Mouse (Mus musculus) cerebellum, adult (tissue): ENCODE measurements around the gene Tmem81.
A peak's percentile ranks its signal among the peaks of the same experiment; 100 is the strongest.

ENCODE experiments used
- ATAC-seq: cut with Nextera tagmentation; 2 replicates; pipeline ENCODE4 v1.9.2; 2017; ENCODE audit warnings: mild to moderate bottlenecking, moderate library complexity, mixed read lengths; ENCODE audit not compliant: insufficient number of reproducible peaks, low FRiP score, low TSS enrichment

Tmem81 gene

DNA sequence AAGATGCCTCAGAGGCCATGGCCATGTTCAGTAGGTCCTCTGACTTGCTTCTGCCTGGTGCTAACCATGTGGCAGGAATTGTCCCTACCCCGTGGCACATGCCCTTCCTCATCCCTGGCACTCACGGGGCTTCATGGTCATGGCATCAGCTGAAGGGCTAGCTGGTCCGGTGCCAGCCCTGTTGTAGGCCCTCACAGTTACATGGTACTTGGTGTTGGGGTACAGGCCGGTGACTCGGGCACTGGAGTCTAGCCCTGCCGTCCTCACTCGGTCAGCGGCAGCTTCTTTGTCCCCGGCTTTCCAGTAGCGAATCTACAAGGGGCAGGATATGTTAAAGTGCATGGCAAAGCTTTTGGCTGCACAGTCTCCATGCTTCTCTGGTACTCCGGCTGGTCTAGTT is 10.7 kb downstream of the Tmem81 start:
- ATAC-seq, result no peak

DNA sequence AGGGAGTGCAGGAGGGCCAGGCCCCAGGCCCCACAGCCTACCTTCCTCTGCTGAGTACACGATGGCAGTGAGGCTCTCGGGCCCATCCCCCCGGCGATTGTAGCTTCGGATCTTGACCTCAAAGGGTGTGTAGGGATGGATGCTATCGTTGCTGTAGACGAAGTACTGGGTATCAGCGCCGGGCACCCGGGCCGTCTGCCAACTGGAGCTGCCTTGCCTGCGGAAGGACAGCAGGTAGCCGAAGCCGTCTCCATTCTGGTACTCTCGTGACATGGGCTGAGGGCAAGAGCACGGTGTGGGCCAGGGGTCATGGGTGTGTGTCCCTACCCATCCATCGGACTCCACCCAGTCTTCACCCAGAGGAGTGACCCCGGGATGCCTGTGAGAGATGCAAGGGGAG is 12.6 kb downstream of the Tmem81 start:
- peak; percentile 31; the same call in 1 of the 2 replicates for ATAC-seq

DNA sequence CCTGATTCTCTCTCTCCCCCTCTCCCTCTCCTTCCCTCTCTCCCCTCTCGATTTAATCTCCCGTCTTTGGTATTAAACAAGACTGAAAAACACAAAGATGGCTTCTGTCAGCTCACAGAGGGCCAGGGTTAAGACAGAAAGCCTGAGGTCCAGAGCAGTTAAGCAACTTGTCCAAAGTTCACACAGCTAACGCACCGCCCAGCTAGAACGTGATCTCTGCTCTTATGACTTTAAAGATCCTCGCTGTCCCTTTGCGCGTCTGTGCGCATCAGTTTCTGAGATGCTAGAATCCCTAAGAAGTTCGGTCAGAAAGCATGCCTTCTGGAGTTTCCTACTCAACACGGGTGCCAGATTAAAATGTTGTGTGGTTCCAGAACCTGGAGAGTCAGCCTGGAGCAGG is 13.7 kb downstream of the Tmem81 start:
- ATAC-seq, result no peak

DNA sequence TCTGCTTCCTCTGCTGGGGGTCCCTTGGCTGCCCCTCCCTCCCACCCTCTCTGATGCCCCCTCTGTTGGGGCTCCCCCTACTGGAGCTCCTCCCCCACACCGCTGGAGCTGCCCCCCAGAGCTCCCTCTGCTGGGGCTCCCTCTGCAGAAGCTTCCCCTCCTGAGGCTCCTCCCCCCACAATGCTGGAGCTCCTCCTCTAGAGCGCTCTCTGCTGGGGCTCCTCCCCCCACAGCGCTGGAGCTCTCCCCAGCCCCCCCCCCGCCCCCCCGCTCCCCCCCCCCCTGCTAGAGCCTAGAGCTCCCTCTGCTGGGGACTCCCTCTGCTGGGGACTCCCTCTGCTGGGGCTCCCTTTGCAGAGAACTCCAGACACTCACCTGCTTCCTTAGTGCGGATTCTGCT is 14.7 kb downstream of the Tmem81 start:
- ATAC-seq, result no peak

DNA sequence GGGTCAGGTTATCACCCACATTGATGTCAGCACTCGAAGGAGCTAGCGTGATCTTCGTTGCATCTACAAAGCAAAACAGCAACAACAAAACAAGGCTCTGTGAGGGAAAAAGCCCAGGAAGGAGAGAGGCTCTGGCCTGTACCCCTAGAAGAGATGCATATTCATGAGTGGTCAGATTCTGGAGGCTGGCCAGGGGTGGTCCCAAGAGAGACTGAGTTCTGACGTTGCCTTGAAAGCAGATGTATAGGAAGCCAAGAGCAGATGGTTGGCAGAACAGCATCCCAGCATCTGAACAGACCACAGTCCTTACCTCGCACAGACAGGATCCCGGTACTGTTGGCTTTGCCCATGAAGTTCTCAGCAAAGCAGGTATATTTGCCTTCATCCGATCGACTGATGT is 17.0 kb downstream of the Tmem81 start:
- no peak for ATAC-seq

DNA sequence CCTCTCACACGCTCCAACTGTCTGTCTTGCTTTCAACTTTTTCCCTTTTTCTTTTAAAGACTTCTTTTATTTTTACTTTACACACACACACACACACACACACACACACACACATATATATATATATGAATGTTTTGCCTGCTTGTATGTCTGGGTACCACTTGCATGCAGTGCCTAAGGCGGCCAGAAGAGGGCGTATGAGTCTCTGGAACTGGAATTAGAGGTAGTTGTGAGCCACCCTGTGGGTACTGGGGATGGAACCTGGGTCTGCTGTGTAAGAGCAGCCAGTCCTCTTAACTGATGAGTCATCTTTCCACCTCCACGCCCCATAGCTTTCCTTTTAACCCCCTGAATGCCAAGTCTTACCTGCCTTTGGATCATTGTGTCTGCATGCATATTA is 17.9 kb downstream of the Tmem81 start:
- ATAC-seq, result no peak

DNA sequence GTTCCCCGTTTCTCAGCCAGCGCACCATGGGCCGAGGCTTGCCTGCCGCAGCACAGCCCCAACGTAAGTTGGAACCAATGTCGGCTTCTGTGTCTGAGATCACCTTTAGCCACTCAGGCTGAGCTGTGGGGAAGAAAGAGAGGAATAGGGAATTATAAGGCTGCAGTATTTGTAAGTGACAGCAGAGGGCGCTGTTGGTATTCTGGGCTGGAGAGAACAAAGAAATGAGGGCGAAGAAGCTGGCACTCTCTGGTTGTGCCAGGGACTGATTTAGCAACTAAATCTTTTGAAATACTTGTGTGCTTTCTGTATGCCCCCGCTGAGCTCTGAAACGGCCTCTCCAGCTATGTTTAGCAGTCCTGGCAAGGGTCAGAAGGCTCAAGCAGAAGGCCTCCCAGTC is 19.8 kb downstream of the Tmem81 start:
- ATAC-seq, result peak; percentile 42; the same call in 1 of the 2 replicates

DNA sequence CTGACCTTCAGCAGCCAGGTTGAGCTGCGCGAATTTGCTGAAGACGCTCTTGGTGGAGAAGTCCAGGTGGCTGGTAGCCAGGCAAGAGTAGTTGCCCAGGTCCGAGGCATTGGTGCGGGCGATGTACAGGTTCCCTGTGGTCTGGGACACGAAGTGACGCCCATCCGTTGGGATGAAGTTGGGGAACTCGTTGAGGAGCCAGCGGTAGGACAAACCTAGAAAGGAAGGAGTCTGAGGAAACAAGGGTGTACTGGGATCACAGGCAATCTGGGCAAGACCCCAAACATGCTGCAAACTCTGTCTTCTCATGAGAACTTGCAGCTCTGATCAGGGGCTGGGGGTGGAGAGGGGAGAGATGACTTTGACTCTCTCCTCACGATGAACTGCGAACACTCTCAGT is 22.0 kb downstream of the Tmem81 start:
- no peak for ATAC-seq

DNA sequence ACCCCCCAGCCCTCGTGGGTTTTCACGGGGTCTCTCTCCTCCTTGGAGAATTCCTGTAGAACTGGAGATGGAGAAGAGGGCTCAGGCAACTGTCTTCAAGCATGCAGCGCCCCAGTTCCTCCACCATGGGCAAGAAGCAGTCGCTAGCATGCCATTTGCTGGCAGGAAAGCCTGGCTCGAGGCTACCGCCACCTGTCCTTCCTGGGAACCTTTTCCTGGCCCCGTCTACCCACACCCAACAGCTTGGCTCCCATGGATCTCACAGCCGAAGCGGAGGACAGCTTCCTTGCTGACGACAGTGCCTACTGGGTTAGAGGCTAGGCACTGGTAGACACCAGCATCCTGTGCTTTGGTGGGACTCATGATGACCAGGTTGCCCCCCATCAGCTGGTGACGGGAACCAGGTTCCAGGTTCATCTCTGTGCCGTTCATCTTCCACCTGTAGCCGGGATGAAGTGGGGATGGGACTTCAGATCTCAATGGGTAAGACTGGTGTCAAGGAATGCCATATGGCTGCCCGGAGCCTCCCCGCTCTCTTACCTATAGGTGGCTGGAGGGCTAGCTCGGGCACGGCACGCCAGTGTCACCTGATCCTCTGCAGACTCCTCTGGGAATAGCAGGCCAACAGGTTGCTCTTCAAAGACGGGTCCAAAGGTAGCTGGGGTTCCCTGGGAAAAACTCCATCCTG is 22.8 kb downstream of the Tmem81 start:
- ATAC-seq, result peak; percentile 80

DNA sequence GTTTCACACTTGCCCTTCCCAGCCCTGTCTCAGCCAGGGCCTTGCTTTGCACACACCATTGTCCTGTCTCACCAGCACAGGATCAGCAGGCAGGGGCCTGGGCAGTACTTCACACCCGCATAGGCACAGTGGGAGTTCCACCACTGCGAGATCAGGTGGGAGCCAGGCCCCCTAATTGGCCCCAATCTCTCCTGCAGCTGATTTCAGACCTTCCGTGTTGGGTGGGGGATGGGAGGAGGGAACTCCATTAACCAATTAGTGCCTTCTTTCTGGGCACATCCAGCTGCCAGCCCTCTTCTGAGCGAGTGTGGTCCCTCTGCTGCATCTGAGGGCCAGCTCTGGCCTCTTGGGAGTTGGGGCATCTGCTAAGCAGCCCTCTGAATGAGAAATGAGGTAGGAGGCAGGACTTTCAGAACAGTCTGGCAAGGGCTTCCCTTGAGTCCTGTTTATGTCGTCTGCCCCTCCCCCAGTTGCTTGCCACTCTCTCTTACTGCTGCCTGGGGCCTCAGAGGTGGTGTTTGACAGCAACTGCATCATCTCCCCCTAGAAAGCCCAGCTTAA is 24.7 kb downstream of the Tmem81 start:
- no peak for ATAC-seq

DNA sequence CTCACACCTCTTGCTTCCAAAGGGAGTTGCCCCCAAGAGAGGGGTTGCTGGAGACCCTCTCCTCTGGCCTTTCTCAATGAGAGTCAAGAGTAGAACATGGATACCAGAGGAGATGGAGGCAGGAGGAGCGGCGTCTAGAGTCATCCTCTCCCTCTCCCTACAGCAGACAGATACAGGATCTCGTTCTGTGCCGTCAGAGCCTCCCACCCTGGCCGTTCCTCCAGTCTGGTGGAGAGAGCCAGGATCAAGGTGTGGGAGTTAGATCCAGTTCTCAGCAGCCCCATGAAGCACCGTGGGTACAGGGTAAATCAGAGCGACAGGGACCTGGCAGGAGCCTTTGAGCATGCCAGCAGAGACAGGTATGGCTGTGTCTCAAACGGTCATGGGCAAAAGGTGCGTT is 26.5 kb downstream of the Tmem81 start:
- ATAC-seq, result no peak

DNA sequence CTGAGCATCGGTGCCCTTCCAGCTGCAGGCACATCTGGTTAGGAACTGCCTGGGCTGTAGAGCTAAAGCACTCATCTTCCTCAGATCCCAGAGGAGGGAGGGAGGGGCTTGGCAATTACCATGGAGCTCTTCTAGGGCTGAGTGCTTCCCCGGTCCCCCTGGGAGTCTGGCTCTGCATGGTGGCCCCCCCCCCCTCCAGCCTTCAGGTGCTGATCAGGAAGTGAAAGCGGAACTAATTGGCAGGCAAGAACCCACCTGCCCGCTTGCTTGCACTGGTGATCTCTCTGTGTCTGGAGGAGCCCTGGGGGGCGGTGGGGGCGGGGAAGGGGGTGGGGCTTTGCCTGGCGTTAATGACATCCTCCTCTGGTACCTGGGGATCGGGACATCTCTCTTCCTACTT is 27.8 kb downstream of the Tmem81 start:
- ATAC-seq, result no peak

DNA sequence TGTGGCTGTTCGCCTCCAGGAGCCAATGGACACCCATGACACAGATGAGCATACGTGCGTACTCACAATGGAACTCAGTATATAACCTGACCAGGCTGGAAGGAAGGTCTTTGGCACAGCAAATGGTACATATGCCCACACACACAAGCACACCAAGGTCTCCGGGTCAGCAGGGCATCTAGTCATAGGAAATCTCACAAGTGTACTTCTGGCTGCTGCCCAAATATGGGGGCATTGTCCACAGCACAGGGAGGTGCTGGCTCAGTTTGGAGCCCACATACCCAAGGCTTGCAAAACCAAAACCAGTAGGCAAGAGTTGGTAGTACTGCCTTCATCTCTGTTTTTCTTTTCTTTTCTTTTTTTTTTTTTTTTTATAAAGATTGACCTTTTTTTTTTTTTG is 29.5 kb downstream of the Tmem81 start:
- ATAC-seq, result no peak

DNA sequence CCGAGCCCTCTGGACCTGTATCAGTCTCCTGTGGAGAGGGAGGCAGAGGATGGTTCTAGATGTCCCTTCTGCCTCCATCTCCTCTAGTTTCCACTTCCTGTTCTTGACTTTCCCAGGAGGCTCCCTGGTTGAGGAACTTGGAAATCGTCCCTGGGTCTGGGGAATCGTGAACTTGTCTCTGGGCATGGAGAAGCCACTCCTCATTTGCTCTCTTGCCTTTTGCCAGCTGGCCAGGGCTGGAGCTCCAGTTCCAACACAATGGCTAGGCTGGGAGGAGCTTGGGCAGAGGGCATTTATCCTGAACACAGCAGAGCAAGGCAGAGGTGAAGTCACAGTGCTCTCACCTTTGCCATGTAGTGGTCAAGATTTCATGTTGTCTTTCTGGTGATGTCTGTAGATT is 30.4 kb downstream of the Tmem81 start:
- no peak for ATAC-seq

DNA sequence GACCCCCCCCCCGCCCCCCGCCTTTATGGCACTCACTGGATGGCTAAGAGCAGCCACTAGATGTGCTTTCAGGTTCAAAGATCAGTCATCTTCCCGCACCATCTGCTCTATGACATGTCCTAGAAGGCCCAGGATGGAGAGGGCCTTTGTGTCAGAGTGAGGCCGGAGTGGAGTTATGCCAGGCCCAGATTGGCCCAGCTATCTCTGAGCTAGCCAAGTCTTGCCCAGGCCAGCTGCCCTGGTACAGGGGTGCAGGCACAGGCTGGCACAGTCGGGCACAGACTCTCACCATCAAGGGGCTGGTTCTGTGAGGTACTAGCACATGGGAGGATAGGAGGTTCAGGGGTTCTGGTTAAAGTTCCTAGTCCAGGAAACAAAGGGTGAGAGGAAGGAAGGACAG is 31.7 kb downstream of the Tmem81 start:
- peak; percentile 74 for ATAC-seq

DNA sequence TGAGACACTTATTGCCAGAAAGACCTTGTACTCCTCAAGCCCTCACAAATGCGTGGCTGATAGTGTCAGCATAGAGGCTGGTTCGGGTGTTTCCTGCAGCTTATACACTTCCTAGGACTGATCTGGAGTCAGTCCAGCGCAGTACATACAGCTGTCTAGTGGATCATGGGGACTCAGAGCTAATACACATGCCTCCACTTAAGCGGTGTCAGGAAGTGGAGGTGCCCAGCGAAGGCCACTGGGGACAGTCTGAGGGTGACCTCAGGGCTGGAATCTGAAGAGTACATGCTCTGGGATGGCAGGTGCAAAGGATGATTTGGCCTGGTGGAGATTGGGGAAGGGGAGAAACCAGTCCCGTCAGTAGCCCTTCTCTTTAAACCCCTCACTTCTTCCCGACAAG is 34.7 kb downstream of the Tmem81 start:
- ATAC-seq, result no peak

DNA sequence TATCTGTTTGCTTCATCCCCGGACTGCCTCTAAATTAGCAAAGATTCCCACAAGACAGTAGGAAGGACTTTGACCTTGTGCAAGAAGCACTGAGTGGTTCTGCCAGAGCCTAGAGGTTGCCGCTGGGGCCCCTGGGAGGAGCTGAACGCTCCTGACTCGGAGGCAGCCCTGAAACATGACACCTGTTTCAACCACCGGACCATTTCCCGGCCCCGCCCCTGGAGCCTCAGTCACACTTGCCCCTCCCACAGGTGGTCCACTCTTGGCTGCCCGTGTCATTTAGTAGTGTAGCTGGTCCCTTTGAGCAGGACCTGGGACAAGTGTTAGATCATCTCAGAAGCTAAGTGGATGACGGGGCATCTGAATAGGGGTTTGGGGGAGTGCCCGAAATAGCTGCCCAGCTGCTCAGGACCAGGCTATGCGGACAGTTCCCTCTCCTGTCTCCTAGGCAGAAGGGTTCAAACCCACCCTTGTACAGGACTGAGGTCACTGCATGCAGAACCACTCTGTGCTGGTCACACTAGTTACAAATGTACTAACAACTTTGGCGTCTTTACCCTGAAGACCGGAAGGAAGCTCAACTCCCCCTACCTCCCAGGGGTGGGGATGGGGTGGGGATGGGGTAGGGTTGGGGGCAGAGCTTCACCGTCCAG is 35.3 kb downstream of the Tmem81 start:
- ATAC-seq, result no peak

DNA sequence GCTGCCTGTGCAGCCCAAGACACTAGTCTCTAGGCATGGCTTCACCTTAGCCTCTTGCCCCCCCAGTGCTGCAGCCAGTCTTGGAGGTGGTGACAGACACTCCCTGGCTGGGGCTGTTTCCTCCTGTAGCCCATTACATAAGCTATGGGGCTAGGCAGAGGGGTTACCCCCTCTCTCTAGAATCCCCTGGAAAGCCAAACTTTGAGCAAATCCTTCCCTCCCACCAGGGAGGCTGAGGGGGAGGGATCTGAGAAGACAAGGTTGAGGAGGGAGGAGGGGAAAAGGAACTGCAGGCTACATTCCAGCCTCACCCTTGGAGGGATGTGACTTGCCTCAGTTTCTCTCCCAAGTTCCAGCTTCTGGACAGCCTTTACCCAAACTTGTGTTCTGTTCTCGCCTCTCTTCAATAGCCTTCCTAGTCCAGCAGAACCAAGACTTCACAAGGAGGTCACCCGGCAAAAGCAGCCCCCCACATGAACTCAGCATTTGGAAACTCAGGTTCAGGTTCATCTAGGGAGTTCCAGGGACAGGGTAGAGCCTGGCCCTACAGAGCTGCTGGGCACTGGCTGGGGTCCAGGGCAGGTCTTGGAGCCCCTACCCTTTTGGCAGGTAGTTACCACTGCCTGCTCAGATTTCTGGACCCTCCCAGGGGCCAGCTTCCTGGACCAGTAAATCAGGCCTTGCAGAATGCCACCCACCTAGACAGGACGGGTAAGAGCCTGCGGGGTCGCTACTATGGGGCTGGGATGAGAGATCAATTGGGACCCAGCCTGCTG is 36.0 kb downstream of the Tmem81 start:
- ATAC-seq, result no peak

DNA sequence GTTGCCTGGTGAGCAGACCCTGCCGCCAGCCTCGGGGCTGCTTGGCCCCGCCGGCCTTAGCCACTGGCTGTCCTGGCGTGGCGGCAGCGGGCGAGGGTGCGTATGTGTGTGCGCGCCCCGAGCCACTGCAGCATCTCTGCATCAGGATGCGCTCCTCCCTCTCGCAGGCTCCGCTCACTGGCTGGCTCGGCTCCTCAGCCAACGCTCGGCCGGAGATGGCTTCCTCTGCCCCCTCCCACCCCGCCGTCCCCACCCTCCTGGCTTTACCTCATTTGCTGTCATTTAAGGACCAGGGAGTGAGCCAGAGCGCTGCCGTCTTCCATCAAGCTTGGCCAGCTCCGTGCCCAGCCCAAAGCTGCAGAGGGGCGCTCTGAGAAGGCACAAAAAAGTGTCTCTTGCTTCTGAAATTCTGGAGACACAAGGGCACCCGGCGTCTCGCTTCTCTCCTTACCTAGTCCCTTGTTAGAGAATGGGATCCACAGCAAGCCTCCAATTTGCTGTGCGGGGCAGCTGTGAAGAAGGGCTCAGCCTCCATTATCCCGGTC is 36.8 kb downstream of the Tmem81 start, which contains the start of gene Cntn2:
Cntn2 (minus strand) TSS at position 495 of the 545 bp plus-strand sequence.
- ATAC-seq, result peak; percentile 84

DNA sequence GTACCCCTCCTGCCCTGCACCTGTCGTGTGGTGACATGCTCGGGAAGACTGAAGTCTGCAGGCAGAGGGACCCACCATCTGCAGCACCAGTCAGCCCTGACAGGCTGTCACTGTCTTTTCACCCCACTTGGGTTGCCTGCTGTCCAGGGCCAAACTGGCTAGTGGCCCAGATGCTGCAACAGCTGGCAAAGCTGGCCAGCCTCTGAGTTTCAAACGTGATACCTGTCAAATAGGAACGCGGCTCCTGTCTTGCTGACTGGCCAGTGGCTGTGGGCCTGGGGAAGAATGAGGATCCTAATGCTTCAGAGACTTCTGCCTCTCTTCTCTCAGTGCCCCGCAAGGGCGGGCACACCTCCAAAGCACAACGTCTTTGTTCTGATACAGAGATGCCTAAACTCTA is 37.8 kb downstream of the Tmem81 start:
- no peak for ATAC-seq
